Mouse (Mus musculus) heart, postnatal 10 days (tissue): Measurements from ENCODE around the gene Ppcdc. TPM values are rescaled to one million over a fixed set of nuclear protein-coding genes. Genes with fewer than 3 reads are reported as not detected.
"Not testable (repeated sequence)": the region's sequence is repeated elsewhere in the genome, so short reads cannot be mapped to it uniquely, and the experiment has no call there.

ENCODE experiments used
- DNase-seq, 2 experiments: peaks; one replicate each; pipeline ENCODE4 v3.0.0; 2021
- intact Hi-C: fragments of 180-260 bp; cut with DNase I; formaldehyde crosslinking; loops from one replicate; pipeline ENCODE4 v1.15.1; 2025
- total RNA-seq, 2 experiments: library from RNA; stranded (reverse); gene quantifications; 2 replicates each; pipeline ENCODE4 v1.2.3; 2021

Gene Ppcdc
- total RNA-seq, 2 experiments from 2014 or later: 5.7 to 9.5 TPM

GRCm38 (mm10) chr9:57432480-57432879 is 7.4 kb downstream of the Ppcdc start:
- intact Hi-C loops: loop anchor here (2.0 kb wide), 1 partner anchor 270 kb away; no protein-coding TSS in a partner anchor
- DNase-seq: no peak

- intact Hi-C loops: no loop called here
- DNase-seq: no peak
Observed at GRCm38 (mm10) chr9:57431202-57431601, 8.7 kb downstream of the Ppcdc start.

GRCm38 (mm10) chr9:57428391-57428790 is 11.5 kb downstream of the Ppcdc start:
- no peak for DNase-seq
- intact Hi-C loops: no loop called here

GRCm38 (mm10) chr9:57427937-57428336 is 12.0 kb downstream of the Ppcdc start:
- DNase-seq: no peak
- intact Hi-C loops: no loop called here

GRCm38 (mm10) chr9:57427123-57427522 is 12.8 kb downstream of the Ppcdc start:
- intact Hi-C loops, DNase-seq: not testable (repeated sequence)

GRCm38 (mm10) chr9:57425116-57425515 is 14.8 kb downstream of the Ppcdc start:
- no peak for DNase-seq
- intact Hi-C loops: no loop called here

GRCm38 (mm10) chr9:57424066-57424465 is 15.9 kb downstream of the Ppcdc start:
- intact Hi-C loops: loop anchor here (5.0 kb wide), 1 partner anchor 37 kb away; no protein-coding TSS in a partner anchor
- DNase-seq: peak; percentile 36 to 39

GRCm38 (mm10) chr9:57421688-57422111 is 18.2 kb downstream of the Ppcdc start:
- intact Hi-C loops: loop anchor here (5.0 kb wide), 1 partner anchor 34 kb away; no protein-coding TSS in a partner anchor
- no peak for DNase-seq

- intact Hi-C loops: loop anchor here (5.0 kb wide), 1 partner anchor 34 kb away; no protein-coding TSS in a partner anchor
- DNase-seq: peak; percentile 80 to 82
Observed at GRCm38 (mm10) chr9:57421121-57421571, 18.8 kb downstream of the Ppcdc start.

- intact Hi-C loops: loop anchor here (5.0 kb wide), 1 partner anchor 33 kb away; no protein-coding TSS in a partner anchor
- DNase-seq: peak; percentile 97
Observed at GRCm38 (mm10) chr9:57420321-57421120, 19.4 kb downstream of the Ppcdc start.

GRCm38 (mm10) chr9:57419521-57420267 is 20.2 kb downstream of the Ppcdc start:
- intact Hi-C loops: loop anchor here (5.0 kb wide), 1 partner anchor 32 kb away; no protein-coding TSS in a partner anchor
- no peak for DNase-seq

GRCm38 (mm10) chr9:57417341-57417740 is 22.6 kb downstream of the Ppcdc start:
- no peak for DNase-seq
- intact Hi-C loops: no loop called here

- intact Hi-C loops: no loop called here
- DNase-seq: peak; percentile 39 to 40
Observed at GRCm38 (mm10) chr9:57407120-57407905, 32.6 kb downstream of the Ppcdc start.

GRCm38 (mm10) chr9:57406395-57406794 is 33.5 kb downstream of the Ppcdc start:
- no peak for DNase-seq
- intact Hi-C loops: no loop called here

GRCm38 (mm10) chr9:57404036-57404435 is 35.9 kb downstream of the Ppcdc start:
- intact Hi-C loops: no loop called here
- DNase-seq: no peak

- intact Hi-C loops: no loop called here
- DNase-seq: peak; percentile 23 to 43
Observed at GRCm38 (mm10) chr9:57402318-57403251, 37.3 kb downstream of the Ppcdc start.

GRCm38 (mm10) chr9:57398773-57399172 is 41.2 kb downstream of the Ppcdc start:
- intact Hi-C loops: no loop called here
- no peak for DNase-seq

GRCm38 (mm10) chr9:57392892-57393291 is 47.0 kb downstream of the Ppcdc start:
- no peak for DNase-seq

GRCm38 (mm10) chr9:57390869-57391268 is 49.1 kb downstream of the Ppcdc start:
- intact Hi-C loops: no loop called here

More at GRCm38 (mm10) chr9:57392892-57393291, 47.0 kb downstream of the Ppcdc start:
- intact Hi-C loops: no loop called here

More at GRCm38 (mm10) chr9:57390869-57391268, 49.1 kb downstream of the Ppcdc start:
- DNase-seq: no peak
